Mouse (Mus musculus) urinary bladder, adult 2 months (tissue): ENCODE data around the gene Prss53. TPM values are rescaled to one million over a fixed set of nuclear protein-coding genes. Genes with fewer than 3 reads are reported as not detected.
A peak's percentile ranks its signal among the peaks of the same experiment; 100 is the strongest.
"Not testable (repeated sequence)": the region's sequence is repeated elsewhere in the genome, so short reads cannot be mapped to it uniquely, and the experiment has no call there.

Experiments
- DNase-seq: peaks from one replicate; pipeline ENCODE4 v3.0.0; 2022; ENCODE audit warnings: low spot score
- polyA plus RNA-seq: library from polyadenylated mRNA; depleted of rRNA; stranded (reverse); fragments of >200 nt; gene quantifications from 2 replicates; pipeline ENCODE4 v1.2.3, GENCODE M21; 2012

The Prss53 gene
- polyA plus RNA-seq, 1 experiment = 3.9 TPM

- DNase-seq = peak; percentile 83
Observed at GRCm38 (mm10) chr7:127912190-127912871, 21.6 kb upstream of the Prss53 start, which contains the start of gene Kat8. Kat8 (plus strand) TSS chr7:127912516.

GRCm38 (mm10) chr7:127908656-127909055, 17.9 kb upstream of the Prss53 start:
- no peak for DNase-seq

GRCm38 (mm10) chr7:127907939-127908338, 17.2 kb upstream of the Prss53 start:
- no peak for DNase-seq

- DNase-seq = peak; percentile 73
Observed at GRCm38 (mm10) chr7:127903971-127904796, 13.4 kb upstream of the Prss53 start, which contains the start of gene Bckdk. Bckdk (plus strand) TSS chr7:127904082.

DNA sequence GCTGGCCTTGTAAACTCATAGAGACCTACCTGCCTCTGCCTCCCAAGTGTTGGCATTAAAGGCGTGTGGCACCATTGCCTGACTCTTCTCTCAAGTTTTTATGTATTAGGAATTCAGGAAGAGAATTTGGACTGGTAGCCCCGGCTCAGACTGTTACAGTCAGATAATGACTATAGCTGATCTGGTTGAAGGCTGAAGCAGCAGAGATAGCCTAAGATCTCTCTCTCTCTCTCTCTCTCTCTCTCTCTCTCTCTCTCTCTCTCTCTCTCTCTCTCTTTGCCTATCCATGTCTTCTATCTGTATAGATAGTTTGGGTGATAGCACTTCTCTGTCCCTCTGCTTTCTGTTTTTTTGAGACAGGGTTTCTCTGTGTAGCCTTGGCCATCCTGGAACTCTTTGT, 11.0 kb upstream of the Prss53 start:
- DNase-seq = no peak

DNA sequence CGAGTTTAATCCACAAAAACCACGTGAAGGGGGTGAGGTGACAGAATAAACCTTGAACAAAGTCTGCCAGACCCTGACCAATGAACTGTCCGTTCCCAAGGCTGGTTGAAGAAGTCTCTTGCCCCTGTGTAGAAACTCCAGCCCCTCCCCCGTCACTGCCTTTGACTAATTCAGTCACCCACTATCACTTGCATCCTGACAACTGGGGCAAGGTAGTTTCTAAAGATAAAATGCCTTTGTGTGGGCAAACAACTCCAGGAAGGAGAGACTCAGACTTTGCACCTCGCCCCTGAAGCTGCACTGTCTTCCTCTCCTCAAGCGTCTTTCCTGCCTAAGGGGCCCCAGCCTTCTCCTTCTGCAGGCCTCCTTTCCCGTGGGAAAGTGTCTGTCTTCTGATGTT, 9.2 kb upstream of the Prss53 start:
- DNase-seq = no peak

- DNase-seq = no peak
Observed at GRCm38 (mm10) chr7:127898179-127898956, 7.6 kb upstream of the Prss53 start.

DNA sequence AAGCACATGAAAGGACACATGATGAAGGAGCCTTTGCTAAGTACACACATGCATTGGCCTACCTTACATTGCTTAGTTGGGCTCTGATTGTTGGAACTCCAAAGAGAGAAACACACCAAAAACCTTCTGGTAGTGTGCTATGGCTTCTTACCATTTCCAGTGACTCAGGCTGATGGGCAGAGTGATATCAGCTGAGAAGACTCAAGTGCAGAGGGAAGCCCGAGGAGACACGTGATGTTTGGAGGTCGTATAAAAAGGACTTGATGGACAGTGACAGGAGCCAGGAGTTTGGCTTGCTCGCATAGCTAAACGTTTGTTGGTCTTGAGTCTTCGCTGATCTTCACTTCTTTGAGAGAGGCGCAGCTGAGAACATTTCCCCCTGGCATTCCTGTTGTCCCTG, 6.8 kb upstream of the Prss53 start:
- DNase-seq = no peak

DNA sequence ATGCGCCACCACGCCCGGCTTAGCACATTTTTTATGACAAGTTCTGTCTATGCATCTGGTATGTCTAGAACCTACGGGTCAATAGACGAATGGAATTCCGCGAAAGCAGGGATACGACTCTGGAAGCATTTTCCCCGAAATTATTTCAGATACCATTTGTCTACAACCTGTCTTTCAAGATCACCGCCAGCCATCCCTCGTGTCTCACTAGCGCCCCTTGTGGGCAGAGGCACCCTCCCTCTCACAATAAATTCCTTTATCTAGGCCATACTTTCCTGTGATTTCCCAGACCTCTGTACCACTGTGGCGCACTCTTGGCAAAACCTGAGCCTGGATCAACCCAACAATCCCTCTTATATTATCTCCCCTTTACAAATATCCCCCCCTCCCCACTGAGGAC, 5.6 kb upstream of the Prss53 start:
- no peak for DNase-seq

DNA sequence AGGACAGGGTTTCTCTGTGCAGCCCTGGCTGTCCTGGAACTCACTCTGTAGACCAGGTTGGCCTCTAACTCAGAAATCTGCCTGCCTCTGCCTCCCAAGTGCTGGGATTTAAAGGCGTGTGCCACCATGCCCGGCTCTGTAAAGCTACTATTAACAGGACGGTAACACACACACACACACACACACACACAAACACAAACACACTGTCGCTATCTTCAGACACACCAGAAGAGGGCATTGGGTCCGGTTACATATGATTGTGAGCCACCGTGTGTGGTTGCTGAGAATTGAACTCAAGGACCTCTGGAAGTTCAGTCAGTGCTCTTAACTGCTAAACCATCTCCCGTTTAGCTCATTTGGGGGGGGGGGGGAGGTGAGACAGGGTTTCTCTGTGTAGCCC, 5.1 kb upstream of the Prss53 start:
- not testable (repeated sequence) for DNase-seq

DNA sequence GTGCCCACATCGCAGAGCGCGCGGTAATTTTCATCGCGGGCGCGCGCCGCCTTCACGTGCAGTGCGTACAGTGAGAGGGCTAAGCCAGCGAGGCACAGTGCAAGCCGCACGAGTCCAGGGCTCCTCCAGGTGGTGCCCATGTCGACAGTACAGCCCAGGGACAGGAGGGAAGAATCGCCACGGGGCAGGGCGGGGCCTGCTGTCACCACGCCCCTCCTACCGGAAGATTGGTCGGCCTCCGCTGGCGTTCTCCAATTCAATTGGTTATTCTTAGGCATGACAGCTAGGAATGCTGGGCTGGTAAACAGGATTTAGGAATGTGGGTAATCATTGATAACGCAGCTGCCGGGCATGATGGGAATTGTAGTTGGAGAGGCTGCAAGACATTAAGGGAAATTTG, 4.7 kb upstream of the Prss53 start, which contains the start of the genes Gm21974 and Vkorc1:
Gm21974 (minus strand) TSS at position 13 of the 400 bp plus-strand sequence.
Vkorc1 (minus strand) TSS at position 176 of the 400 bp plus-strand sequence.
- peak; percentile 82 for DNase-seq

DNA sequence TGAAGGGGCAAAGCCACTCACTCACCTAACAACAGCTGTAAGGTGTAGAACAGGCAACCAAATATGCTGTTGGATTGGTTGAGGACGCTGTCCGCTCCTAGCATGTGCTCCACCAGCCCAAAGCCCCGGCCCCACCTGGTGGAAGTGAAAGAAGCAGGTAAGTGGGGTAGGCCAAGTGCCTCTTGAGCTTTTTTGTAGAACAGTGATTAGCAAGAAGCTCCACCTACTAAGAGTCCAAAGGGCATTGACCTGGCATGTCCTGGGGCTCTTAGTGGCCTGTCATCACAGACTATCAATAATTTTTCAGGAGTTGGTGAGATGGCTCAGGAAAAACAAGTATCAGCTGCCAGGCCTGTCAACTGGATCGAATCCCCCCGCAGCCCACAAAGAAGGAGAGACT, 3.7 kb upstream of the Prss53 start:
- DNase-seq = no peak

DNA sequence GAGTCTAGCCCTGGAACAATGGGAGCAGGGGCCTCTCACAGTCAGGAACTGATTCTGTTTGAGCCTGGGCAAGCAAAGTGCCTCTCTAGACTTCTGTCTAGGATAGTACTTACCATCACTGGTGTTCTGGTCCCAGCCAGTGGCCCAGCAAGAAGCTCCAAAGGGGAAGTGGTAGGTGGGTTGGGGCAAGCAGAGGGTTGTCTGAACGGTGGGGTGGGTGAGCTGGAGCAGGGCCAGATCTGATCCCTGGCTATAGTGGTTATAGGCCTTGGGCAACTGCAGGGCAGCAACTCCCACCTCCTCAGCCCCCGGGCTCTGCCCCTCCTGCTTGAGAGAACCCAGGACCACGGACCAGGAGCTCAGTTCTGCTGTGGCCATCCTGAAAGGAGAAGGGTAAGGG, 1.9 kb downstream of the Prss53 start:
- peak; percentile 20 for DNase-seq

DNA sequence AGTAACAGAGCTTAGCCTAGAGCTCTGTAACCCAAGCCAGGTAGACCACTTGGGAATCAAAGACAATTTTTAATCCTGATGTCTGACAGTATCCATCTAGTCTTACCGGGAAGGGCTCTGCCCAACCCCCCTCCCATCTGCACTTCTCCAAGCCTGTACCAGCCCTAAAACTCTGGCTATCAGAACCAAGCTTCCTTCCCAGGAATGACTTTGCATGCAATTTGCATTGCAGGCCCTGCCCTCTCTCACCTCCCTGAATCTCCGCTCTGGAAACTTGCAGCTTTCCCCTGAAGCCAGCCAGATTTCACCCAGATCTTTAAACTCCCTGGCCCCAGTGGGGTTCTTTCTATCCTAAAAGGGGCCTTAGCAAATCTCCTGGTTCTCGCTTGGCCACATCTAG, 3.0 kb downstream of the Prss53 start:
- DNase-seq = no peak

DNA sequence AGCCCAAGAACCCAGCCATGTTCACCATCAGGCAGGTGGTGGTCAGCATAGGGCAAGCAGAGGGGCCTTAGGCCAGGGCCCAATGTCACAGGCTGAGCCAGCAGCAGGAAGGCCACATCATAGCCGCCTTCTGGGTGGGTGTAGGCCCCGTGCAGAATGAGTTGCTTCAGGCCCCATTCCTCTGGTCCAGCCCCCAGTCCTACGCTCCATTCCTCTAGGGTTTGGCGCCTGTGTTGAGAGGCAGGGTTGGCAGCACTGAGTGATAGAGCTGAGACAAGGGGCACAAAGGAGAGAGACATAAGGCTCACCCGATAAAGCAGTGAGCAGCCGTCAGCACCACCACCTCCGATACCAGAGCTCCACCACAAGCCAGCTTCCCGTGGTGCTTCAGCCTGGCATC, 3.6 kb downstream of the Prss53 start:
- DNase-seq = peak; percentile 18

- DNase-seq = peak; percentile 18
Observed at GRCm38 (mm10) chr7:127886551-127886950, 4.2 kb downstream of the Prss53 start.

DNA sequence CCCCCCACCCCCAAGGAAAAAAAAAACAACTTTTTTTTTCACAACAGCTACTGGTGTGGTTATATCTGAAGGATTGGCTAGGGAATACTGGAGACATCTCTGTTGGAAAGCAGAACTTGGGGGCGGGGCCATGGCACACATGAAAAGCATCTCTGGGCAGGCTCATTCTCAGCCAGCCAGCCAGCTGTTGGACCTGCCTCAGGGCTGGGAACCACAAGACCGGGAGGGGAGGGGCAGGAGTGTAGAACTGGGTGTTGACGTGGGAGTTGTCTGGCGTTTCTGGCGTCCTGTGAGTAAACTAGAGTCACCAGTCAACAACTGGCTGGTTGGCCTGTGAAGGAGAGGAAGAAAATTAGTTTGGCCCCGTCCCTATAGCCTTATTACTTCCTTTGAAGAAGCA, 4.8 kb downstream of the Prss53 start:
- peak; percentile 22 for DNase-seq

- DNase-seq = no peak
Observed at GRCm38 (mm10) chr7:127880431-127880830, 10.3 kb downstream of the Prss53 start.

GRCm38 (mm10) chr7:127879301-127879700, 11.5 kb downstream of the Prss53 start:
- no peak for DNase-seq

DNA sequence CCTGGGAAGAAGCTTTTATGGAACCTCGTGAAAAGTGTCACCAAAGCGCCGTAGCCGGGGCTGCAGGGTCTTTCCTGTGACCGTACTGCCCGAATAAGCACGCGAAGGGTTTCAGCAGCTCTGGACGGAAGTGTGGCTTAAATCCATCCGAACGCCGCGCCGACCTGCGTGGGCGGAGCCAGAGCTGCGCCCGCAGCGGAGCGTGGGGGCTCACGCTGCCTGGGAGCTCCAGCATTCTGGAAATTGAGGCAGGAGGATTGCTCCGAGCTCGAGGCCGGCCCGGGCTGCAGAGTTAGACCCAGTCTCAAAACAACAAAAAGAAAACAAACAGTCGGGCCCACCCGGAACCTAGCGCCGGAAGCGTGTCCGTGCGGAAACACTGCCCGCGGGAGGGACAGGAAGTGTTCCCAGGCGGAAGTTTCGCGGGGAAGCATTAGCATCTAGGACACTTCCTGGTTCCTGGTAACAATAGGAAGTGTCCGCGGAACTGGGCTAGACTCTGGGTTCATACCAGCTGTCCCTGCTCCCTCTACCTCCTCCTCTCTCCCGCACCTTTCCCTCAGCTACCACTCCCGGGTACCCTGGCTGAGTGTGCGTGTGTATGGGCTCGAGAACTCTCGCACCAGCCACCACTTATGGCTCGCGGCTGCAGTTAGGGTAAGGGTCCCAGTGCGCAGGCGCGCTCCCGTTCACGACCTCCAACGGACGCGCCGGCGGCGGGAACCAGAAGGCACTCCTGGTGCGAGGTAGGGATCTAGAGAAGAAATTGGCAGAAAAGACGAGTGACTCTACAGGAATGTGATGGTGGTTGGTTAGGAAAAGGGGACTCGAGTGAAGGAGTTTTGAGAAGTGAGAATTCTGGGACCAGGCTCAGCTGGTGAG, 14.1 kb downstream of the Prss53 start, which contains the start of gene Zfp668:
Zfp668 (minus strand) TSS at position 362 of the 882 bp plus-strand sequence.
- peak; percentile 83 for DNase-seq

DNA sequence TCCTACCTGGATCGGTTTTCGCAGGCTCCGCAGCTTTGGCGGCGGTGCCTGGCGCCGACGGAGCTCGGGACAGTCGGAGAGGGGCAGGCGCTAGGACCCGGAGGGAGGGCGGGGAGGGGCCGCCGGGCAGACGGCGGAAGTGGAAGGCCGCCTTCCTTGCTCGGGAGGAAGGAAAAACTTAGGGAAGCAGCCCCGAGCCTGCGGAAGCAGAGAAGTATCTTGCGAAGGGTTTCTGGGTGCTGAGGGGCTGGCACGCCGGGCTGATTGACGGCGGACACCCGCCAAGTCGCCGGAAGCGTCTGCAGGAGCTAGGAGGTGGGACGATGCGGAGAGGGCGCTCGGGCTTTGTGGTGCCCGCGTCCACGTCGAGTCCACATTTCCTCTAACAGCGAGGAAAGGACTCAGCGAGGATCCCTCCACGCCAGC, 14.7 kb downstream of the Prss53 start, which contains the start of gene Zfp646:
Zfp646 (plus strand) TSS at position 181 of the 426 bp plus-strand sequence.
- no peak for DNase-seq
